Mouse (Mus musculus) cerebellum, postnatal 4 days (tissue): Measurements from ENCODE around the gene Pam16.

Experiments used
- DNase-seq, 2 experiments: peaks; one replicate each; pipeline ENCODE4 v3.0.0; 2022; ENCODE audit warnings: low spot score in 2 of 2, mixed read lengths in 1 of 2

Gene Pam16

GRCm38 (mm10) chr16:4624481-4625110, at the start of gene Pam16:
Gene Pam16, minus strand, starts transcription at chr16:4624988.
- peak; percentile 73 to 88 for DNase-seq

GRCm38 (mm10) chr16:4674091-4674490, 49.3 kb upstream of the Pam16 start:
- DNase-seq: no peak

DNA sequence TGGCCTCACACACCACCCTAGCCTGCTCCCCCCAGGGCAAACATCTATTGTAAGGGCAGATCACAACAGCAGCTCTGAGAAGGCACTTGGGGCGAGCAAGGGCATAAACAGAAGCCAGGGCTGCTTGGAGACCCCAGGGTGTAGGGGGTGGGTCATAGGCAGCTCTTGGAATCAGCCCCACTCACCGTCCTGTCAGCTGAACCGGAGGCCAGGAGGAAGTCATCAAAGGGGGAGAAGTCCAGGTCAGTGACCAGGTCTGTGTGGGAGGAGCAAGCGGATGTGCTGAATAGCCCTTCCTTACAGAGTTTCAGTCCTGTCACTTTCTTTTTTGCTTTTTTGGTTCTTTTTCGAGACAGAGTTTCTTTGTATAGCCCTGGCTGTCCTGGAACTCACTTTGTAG, 45.5 kb upstream of the Pam16 start:
- no peak for DNase-seq

- DNase-seq: peak; percentile 72 to 91
Measured at GRCm38 (mm10) chr16:4667190-4667808, 42.5 kb upstream of the Pam16 start.

GRCm38 (mm10) chr16:4665726-4666125, 40.9 kb upstream of the Pam16 start:
- no peak for DNase-seq

- DNase-seq: no peak
Measured at GRCm38 (mm10) chr16:4663806-4664205, 39.0 kb upstream of the Pam16 start.

GRCm38 (mm10) chr16:4661605-4662004, 36.8 kb upstream of the Pam16 start:
- no peak for DNase-seq

- no peak for DNase-seq
Measured at GRCm38 (mm10) chr16:4659326-4659725, 34.5 kb upstream of the Pam16 start.

- DNase-seq: no peak
Measured at GRCm38 (mm10) chr16:4658781-4659245, 34.0 kb upstream of the Pam16 start.

GRCm38 (mm10) chr16:4656571-4657081, 31.8 kb upstream of the Pam16 start:
- no peak for DNase-seq

GRCm38 (mm10) chr16:4655764-4656570, 31.2 kb upstream of the Pam16 start:
- no peak for DNase-seq

DNA sequence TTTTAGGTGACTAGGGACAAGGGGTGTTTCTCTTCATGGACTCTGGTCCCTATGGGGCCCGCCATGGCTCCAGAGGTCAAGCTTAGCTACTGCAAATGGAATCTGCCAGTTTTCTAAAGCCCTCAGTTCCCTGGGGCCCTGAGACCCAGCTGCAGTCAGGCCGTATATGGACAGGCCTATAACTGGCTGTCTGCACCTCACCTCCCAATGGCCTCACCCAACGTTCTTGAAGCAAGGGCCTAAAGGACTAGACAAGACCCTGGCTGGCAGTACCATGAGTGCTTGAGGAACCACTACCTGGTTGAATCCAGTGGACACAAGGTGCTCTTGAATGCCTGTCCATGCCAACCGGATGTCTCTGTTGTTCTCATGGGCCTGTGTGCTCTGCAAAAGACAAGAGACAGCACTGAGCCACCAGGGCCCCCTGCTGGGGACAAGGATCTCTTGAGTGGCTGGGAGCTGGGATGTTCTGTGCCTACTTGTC, 30.5 kb upstream of the Pam16 start:
- no peak for DNase-seq

GRCm38 (mm10) chr16:4654706-4655105, 29.9 kb upstream of the Pam16 start:
- DNase-seq: no peak

- no peak for DNase-seq
Measured at GRCm38 (mm10) chr16:4652707-4653416, 28.1 kb upstream of the Pam16 start.

DNA sequence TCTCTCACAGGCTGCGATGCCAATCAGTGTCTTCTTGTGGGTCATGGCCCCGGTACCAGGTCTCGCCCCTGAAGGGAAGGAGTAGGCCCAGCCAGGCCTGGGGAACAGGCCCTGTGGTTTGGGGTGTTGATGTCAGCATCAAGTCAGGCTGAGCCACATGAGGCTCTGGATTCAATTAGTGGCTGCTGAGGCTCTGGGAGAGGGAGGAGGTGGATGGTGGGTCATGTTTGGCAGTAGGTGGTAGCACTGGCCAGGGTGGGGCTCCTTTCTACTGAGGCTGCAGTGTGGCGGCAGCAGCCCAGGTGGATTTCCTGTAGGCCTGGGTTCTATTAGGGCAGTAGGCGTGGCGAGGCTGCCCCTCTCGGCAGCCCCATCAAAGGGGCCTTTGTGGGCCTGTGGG, 26.8 kb upstream of the Pam16 start:
- no peak for DNase-seq

GRCm38 (mm10) chr16:4651081-4651480, 26.3 kb upstream of the Pam16 start:
- no peak for DNase-seq

GRCm38 (mm10) chr16:4650161-4650560, 25.4 kb upstream of the Pam16 start:
- DNase-seq: no peak

DNA sequence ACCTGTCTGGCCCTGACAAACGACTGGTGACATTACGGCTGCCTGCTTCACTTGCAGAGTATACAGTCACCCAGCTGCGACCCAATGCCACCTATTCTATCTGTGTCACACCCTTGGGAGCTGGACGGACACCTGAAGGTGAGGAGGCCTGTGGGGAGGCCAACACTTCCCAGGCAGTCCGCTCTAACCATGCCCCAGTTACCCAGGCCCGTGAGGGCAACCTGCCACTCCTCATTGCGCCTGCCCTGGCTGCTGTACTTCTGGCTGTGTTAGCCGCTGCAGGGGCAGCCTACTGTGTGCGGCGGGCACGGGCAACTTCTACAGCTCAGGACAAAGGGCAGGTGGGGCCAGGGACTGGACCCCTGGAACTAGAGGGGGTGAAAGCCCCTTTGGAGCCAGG, 24.9 kb upstream of the Pam16 start:
- DNase-seq: no peak

GRCm38 (mm10) chr16:4649211-4649610, 24.4 kb upstream of the Pam16 start:
- DNase-seq: no peak

DNA sequence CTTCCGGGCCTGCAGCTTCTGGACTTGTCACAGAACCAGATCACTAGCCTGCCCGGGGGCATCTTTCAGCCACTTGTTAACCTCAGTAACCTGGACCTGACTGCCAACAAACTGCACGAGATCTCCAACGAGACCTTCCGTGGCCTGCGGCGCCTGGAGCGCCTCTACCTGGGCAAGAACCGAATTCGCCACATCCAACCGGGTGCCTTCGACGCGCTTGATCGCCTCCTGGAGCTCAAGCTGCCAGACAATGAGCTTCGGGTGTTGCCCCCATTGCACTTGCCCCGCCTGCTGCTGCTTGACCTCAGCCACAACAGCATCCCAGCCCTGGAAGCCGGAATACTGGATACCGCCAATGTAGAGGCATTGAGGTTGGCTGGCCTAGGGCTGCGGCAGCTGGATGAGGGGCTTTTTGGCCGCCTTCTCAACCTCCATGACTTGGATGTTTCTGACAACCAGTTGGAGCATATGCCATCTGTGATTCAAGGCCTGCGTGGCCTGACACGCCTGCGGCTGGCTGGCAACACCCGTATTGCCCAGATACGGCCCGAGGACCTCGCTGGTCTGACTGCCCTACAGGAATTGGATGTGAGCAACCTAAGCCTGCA, 23.7 kb upstream of the Pam16 start:
- DNase-seq: no peak

GRCm38 (mm10) chr16:4647651-4648141, 22.9 kb upstream of the Pam16 start:
- no peak for DNase-seq
